Mouse (Mus musculus): ENCODE results near the gene Cacna1f. TPM values are rescaled to one million over a fixed set of nuclear protein-coding genes. Genes with fewer than 3 reads are reported as not detected.

The Cacna1f gene
- 0.14 TPM for polyA plus RNA-seq (2017; shearing (Covaris generic))

GRCm38 (mm10) chrX:7606783-7607182, at the start of gene Cacna1f:
TSS of gene Cacna1f (plus strand) at chrX:7607083.

GRCm38 (mm10) chrX:7573176-7574086, 33.5 kb upstream of the Cacna1f start, which contains the start of gene Foxp3:
TSS of gene Foxp3 (plus strand) at chrX:7573644.

GRCm38 (mm10) chrX:7574087-7574884, 32.6 kb upstream of the Cacna1f start, which contains the start of gene Ppp1r3f:
TSS of gene Ppp1r3f (minus strand) at chrX:7574283.

GRCm38 (mm10) chrX:7604879-7605574, 1.9 kb upstream of the Cacna1f start, which contains the start of gene Ccdc22:
TSS of gene Ccdc22 (minus strand) at chrX:7605517.

GRCm38 (mm10) chrX:7638401-7639091, 31.7 kb downstream of the Cacna1f start, which contains the start of gene Syp:
TSS of gene Syp (plus strand) at chrX:7638471.

GRCm38 (mm10) chrX:7657221-7657639, 50.3 kb downstream of the Cacna1f start, which contains the start of gene Prickle3:
TSS of gene Prickle3 (plus strand) at chrX:7657260.

GRCm38 (mm10) chrX:7670921-7671623, 64.2 kb downstream of the Cacna1f start, which contains the start of gene Plp2:
TSS of gene Plp2 (minus strand) at chrX:7671390.

GRCm38 (mm10) chrX:7680864-7681263, 74.0 kb downstream of the Cacna1f start, which contains the start of gene Magix:
TSS of gene Magix (minus strand) at chrX:7681251.

Other genes starting within 250 kb of the Cacna1f start
- 1.8 TPM for gene Usp27x, start 231.3 kb upstream of the Cacna1f start, polyA plus RNA-seq (2017; shearing (Covaris generic))
- 130 TPM for gene Foxp3, start 33.4 kb upstream of the Cacna1f start, polyA plus RNA-seq (2017; shearing (Covaris generic))
- 22.6 TPM for gene Ppp1r3f, start 32.8 kb upstream of the Cacna1f start, polyA plus RNA-seq (2017; shearing (Covaris generic))
- 34.2 TPM for gene Ccdc22, start 1.6 kb upstream of the Cacna1f start, polyA plus RNA-seq (2017; shearing (Covaris generic))
- 20.3 TPM for gene Syp, start 31.4 kb downstream of the Cacna1f start, polyA plus RNA-seq (2017; shearing (Covaris generic))
- gene Prickle3, start 50.2 kb downstream of the Cacna1f start, polyA plus RNA-seq (2017; shearing (Covaris generic)), result 38.5 TPM
- gene Plp2, start 64.3 kb downstream of the Cacna1f start, polyA plus RNA-seq (2017; shearing (Covaris generic)), result 109 TPM
- gene Magix, start 74.2 kb downstream of the Cacna1f start, polyA plus RNA-seq (2017; shearing (Covaris generic)), result not detected
- 65.3 TPM for gene Gpkow, start 90.0 kb downstream of the Cacna1f start, polyA plus RNA-seq (2017; shearing (Covaris generic))
- gene Wdr45, start 107.2 kb downstream of the Cacna1f start, polyA plus RNA-seq (2017; shearing (Covaris generic)), result 77.9 TPM
- 0.45 TPM for gene Gm45208, start 115.2 kb downstream of the Cacna1f start, polyA plus RNA-seq (2017; shearing (Covaris generic))
- gene Praf2, start 121.4 kb downstream of the Cacna1f start, polyA plus RNA-seq (2017; shearing (Covaris generic)), result 26.2 TPM
- gene Ccdc120, start 143.8 kb downstream of the Cacna1f start, polyA plus RNA-seq (2017; shearing (Covaris generic)), result not detected
- gene Tfe3, start 155.5 kb downstream of the Cacna1f start, polyA plus RNA-seq (2017; shearing (Covaris generic)), result 31.1 TPM
- 117 TPM for gene Gripap1, start 182.7 kb downstream of the Cacna1f start, polyA plus RNA-seq (2017; shearing (Covaris generic))
- 0.73 TPM for gene Kcnd1, start 215.2 kb downstream of the Cacna1f start, polyA plus RNA-seq (2017; shearing (Covaris generic))
- gene Otud5, start 234.3 kb downstream of the Cacna1f start, polyA plus RNA-seq (2017; shearing (Covaris generic)), result 221 TPM

Measured in CD4-positive, CD25-positive, alpha-beta regulatory T cell (primary cell).